Mouse (Mus musculus): ENCODE results near the gene D930007J09Rik. TPM values are rescaled to one million over a fixed set of nuclear protein-coding genes. Genes with fewer than 3 reads are reported as not detected.

The D930007J09Rik gene
- polyA plus RNA-seq, 1 experiment: not detected

DNA sequence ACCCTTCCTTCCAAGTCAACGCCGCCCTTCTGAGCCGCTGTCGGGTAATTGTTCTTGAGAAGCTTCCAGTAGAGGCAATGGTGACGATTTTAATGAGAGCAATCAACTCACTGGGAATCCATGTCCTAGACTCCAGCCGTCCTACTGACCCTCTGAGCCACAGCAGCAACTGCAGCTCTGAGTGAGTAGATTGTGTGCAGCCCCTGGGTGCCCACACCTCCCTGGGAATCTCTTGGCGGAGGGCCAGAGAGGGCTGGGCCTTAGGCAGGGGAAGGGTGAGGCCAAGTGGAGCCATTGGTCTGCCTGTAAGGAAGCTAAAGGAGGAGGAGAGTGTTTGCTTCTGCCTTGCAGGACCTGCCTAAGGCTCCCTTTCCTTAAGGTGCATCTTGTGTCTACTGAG, 4.2 kb upstream of the D930007J09Rik start:
- H3K27ac ChIP-seq (ENCODE audit: control insufficient read depth, insufficient read depth, low read depth, low read length, poor library complexity): no peak overlapping the region
- H3K4me1 ChIP-seq (ENCODE audit: control insufficient read depth, insufficient read depth, low read length): peaks cover 2% of the 10 kb centered on the region; the same call in 1 of the 2 replicates
- no peak overlapping the region for H3K4me3 ChIP-seq (replicated peaks; ENCODE audit: control insufficient read depth, low read depth, low read length)
- TF ChIP-seq POLR2A (IDR thresholded peaks at IDR 0.05; ENCODE audit: borderline replicate concordance, control insufficient read depth, low read depth, low read length): no peak
- no peak for TF ChIP-seq CTCF (IDR thresholded peaks at IDR 0.05; ENCODE audit: control insufficient read depth, insufficient read depth, low read length)
- 90% methylated on average over 7 of the region's 7 CpGs for WGBS

DNA sequence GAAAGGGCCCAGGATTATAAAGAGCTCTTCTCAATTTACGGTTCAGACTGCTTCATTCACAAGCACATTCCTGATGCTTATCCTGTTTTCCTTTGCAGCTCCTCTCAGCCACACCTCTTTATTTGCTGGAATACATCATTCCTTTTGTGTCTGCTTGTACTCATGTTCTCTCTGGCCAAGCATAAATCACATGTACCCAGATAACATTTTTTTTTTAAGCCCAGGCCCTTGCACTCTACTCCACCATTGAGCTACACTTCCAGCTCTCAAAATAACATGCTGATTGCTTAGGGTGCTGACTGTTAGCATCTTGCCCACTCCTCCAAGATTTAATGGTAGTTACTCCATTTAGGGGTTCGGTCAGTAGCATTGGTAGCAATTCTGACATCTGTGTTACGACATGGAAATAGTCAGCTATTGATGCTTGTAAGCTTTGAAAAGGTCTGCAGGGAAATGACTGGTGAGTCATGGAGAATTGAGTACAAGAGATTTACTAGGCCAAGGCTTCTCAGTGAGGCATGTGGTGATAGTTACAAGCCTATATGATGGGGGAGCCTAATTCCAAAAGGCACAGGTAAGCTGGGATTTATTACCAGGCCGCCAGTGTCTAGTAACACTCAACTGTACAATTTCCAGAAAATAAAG, 1.2 kb upstream of the D930007J09Rik start:
- TF ChIP-seq CTCF (IDR thresholded peaks at IDR 0.05; ENCODE audit: control insufficient read depth, insufficient read depth, low read length) (no peak), POLR2A (IDR thresholded peaks at IDR 0.05; ENCODE audit: borderline replicate concordance, control insufficient read depth, low read depth, low read length) (no peak)
- Histone ChIP-seq H3K27ac (ENCODE audit: control insufficient read depth, insufficient read depth, low read depth, low read length, poor library complexity) (no peak overlapping the region), H3K4me3 (replicated peaks; ENCODE audit: control insufficient read depth, low read depth, low read length) (no peak overlapping the region), H3K4me1 (ENCODE audit: control insufficient read depth, insufficient read depth, low read length) (peaks cover 2% of the 10 kb centered on the region; the same call in 1 of the 2 replicates)
- whole genome bisulfite sequencing: 86% methylated on average over 4 of the region's 4 CpGs

DNA sequence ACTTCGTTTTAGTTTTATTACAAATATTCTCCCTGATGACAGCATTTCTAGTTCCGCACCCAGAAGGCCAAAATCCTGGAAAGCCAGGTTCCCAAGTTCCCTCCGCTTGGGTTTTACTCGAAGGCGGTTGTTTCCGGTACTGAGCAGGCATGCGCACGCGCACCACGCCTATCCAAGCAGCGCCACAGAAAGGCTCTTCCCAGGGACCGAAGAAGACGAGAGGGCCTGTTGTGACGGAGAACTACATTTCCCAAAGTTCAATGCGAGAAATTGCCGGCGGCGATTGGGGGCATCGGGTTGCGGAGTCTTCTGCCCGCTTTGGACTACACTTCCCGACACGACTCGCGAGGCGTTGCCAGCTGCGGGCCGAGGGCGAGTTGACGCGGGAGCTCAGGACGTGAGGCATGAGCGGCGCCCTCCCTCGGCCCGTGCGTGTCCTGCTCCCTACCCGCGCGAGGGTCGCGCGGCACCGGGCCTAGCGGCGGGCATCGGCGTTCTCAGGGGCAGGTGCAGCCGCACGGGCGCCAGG, 892 bp downstream of the D930007J09Rik start, which contains the start of gene Wrnip1:
Gene Wrnip1 (plus strand): TSS at position 346 of the 529 bp plus-strand sequence.
- under 1% methylated on average over 50 of the region's 51 CpGs for WGBS
- peaks cover 2% of the 10 kb centered on the region; the same call in 1 of the 2 replicates for H3K4me1 ChIP-seq (ENCODE audit: control insufficient read depth, insufficient read depth, low read length)
- H3K27ac ChIP-seq (ENCODE audit: control insufficient read depth, insufficient read depth, low read depth, low read length, poor library complexity): peak within 1 kb of the TSS; percentile 71
- TF ChIP-seq CTCF (IDR thresholded peaks at IDR 0.05; ENCODE audit: control insufficient read depth, insufficient read depth, low read length): peak; percentile 34; the same call in 1 of the 2 replicates
- peak; percentile 73; the same call in 1 of the 2 replicates for TF ChIP-seq POLR2A (IDR thresholded peaks at IDR 0.05; ENCODE audit: borderline replicate concordance, control insufficient read depth, low read depth, low read length)
- H3K4me3 ChIP-seq (replicated peaks; ENCODE audit: control insufficient read depth, low read depth, low read length): peak within 1 kb of the TSS; percentile 87

DNA sequence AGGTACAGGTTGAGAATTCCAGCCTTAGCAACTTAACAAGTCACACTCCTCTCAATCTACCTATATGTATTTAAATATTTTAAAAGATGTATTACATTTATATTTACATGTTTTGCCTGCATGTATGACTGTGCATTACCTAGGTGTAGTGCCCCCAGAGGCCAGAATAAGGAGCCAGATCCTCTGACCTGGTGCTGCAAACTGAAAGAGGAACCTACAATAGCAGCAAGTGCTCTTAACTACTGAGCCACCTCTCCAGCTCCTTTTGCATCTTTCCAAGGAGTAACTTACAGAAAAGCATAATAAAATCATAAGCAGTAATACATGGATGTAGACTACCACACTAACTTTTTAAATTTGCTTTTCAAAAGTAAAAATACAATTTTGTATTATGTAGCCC, 1.8 kb downstream of the D930007J09Rik start:
- TF ChIP-seq POLR2A (IDR thresholded peaks at IDR 0.05; ENCODE audit: borderline replicate concordance, control insufficient read depth, low read depth, low read length): no peak
- TF ChIP-seq CTCF (IDR thresholded peaks at IDR 0.05; ENCODE audit: control insufficient read depth, insufficient read depth, low read length): peak; percentile 42
- Histone ChIP-seq H3K4me1 (ENCODE audit: control insufficient read depth, insufficient read depth, low read length) (peaks cover 2% of the 10 kb centered on the region; the same call in 1 of the 2 replicates), H3K4me3 (replicated peaks; ENCODE audit: control insufficient read depth, low read depth, low read length) (peak overlapping the region; percentile 24), H3K27ac (ENCODE audit: control insufficient read depth, insufficient read depth, low read depth, low read length, poor library complexity) (no peak overlapping the region)

DNA sequence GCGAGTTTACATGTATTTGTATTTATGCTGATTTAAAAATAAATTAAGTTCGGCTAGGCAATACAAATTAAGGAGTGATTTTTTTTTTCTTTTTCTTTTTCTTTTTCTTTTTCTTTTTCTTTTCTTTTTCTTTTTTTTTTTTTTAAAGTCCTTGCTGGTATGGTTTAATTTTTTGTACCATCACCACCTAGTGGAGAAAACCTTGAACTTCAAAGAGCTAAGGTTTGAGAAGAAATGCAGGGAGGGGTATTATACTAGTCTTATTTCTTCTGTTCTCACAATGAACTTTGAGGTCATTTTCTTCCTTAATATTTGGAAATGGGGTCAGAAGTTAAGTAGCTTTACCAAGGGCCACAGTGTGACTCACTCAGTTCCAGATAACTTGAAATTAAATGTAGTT, 3.5 kb downstream of the D930007J09Rik start:
- WGBS: 65% methylated on average over 2 of the region's 2 CpGs
- Histone ChIP-seq H3K27ac (ENCODE audit: control insufficient read depth, insufficient read depth, low read depth, low read length, poor library complexity) (no peak overlapping the region), H3K4me3 (replicated peaks; ENCODE audit: control insufficient read depth, low read depth, low read length) (no peak overlapping the region), H3K4me1 (ENCODE audit: control insufficient read depth, insufficient read depth, low read length) (peaks cover 2% of the 10 kb centered on the region; the same call in 1 of the 2 replicates)
- TF ChIP-seq CTCF (IDR thresholded peaks at IDR 0.05; ENCODE audit: control insufficient read depth, insufficient read depth, low read length) (no peak), POLR2A (IDR thresholded peaks at IDR 0.05; ENCODE audit: borderline replicate concordance, control insufficient read depth, low read depth, low read length) (no peak)

DNA sequence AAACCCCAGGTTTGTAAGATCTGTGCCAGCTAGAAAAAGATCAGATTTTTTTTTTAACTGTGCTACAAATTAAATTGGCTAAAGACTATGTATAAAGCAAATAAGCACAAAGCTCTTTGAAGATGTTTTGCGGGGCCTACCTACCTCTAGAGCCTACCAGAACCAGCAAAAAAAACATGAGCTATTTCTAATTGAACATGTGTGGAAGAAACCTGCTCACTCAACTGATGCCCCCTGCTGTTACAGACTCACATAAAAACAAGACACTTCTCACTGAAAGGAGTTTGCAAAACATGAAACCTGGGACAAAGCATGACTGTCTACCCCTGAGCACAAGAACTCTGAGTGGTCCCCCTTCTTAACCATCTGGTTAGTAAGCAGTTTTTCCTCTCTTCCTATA, 5.6 kb downstream of the D930007J09Rik start:
- whole genome bisulfite sequencing: 73% methylated on average over 1 of the region's 1 CpGs
- no peak overlapping the region for H3K27ac ChIP-seq (ENCODE audit: control insufficient read depth, insufficient read depth, low read depth, low read length, poor library complexity)
- H3K4me3 ChIP-seq (replicated peaks; ENCODE audit: control insufficient read depth, low read depth, low read length): no peak overlapping the region
- no peak for TF ChIP-seq CTCF (IDR thresholded peaks at IDR 0.05; ENCODE audit: control insufficient read depth, insufficient read depth, low read length)
- TF ChIP-seq POLR2A (IDR thresholded peaks at IDR 0.05; ENCODE audit: borderline replicate concordance, control insufficient read depth, low read depth, low read length): no peak
- no peaks in the 10 kb centered on the region for H3K4me1 ChIP-seq (ENCODE audit: control insufficient read depth, insufficient read depth, low read length)

DNA sequence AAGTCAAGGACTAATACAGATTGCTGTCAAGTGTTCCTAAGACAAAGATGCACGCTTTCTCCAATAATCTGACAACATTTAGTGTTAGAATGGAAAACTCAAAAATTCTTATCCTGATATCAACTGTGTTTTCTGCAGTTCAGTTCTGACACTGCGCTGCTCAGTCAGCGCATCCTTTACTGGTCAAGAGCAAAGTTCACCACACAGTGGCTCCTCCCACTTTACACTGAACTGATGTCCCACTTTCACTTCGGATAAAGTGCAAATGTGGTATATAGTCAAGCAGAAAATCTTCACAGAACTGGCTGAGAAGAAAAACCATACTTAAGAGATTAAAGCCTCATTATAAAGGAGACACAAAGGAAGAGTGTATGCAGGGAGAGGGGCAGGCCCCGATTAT, 7.5 kb downstream of the D930007J09Rik start:
- no peak overlapping the region for H3K4me3 ChIP-seq (replicated peaks; ENCODE audit: control insufficient read depth, low read depth, low read length)
- no peaks in the 10 kb centered on the region for H3K4me1 ChIP-seq (ENCODE audit: control insufficient read depth, insufficient read depth, low read length)
- TF ChIP-seq CTCF (IDR thresholded peaks at IDR 0.05; ENCODE audit: control insufficient read depth, insufficient read depth, low read length) (no peak), POLR2A (IDR thresholded peaks at IDR 0.05; ENCODE audit: borderline replicate concordance, control insufficient read depth, low read depth, low read length) (no peak)
- H3K27ac ChIP-seq (ENCODE audit: control insufficient read depth, insufficient read depth, low read depth, low read length, poor library complexity): no peak overlapping the region
- 80% methylated on average over 5 of the region's 5 CpGs for whole genome bisulfite sequencing

DNA sequence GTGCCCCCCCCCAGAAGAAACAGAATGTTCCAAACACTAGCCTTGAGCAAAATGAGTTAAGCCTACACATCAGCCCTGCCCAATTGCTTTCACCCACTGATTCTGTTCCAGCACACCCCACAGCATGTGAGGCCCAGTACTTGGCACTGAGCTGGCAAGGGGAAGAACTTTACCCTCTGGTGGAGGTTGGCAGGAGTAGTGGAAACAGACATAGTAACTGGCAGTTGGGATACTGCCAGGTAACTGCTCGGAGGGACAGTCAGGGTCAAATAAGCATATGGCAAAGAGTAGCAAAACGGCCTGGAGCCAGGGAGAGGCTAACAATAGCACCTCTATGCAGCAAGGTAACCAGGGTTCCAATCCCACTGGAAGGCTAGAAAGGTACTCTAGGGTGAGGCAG, 8.0 kb downstream of the D930007J09Rik start:
- Histone ChIP-seq H3K27ac (ENCODE audit: control insufficient read depth, insufficient read depth, low read depth, low read length, poor library complexity) (no peak overlapping the region), H3K4me3 (replicated peaks; ENCODE audit: control insufficient read depth, low read depth, low read length) (no peak overlapping the region), H3K4me1 (ENCODE audit: control insufficient read depth, insufficient read depth, low read length) (no peaks in the 10 kb centered on the region)
- 75% methylated on average over 2 of the region's 2 CpGs for WGBS
- TF ChIP-seq POLR2A (IDR thresholded peaks at IDR 0.05; ENCODE audit: borderline replicate concordance, control insufficient read depth, low read depth, low read length) (no peak), CTCF (IDR thresholded peaks at IDR 0.05; ENCODE audit: control insufficient read depth, insufficient read depth, low read length) (no peak)

All from bone marrow, adult 2 months (tissue).